Mouse (Mus musculus) layer of hippocampus, postnatal 10 days (tissue): ENCODE data around the gene Col8a2. TPM values are rescaled to one million over a fixed set of nuclear protein-coding genes. Genes with fewer than 3 reads are reported as not detected.

Source experiments
- DNase-seq, 2 experiments: peaks; one replicate each; pipeline ENCODE4 v3.0.0; 2021; ENCODE audit warnings: low spot score in 2 of 2
- total RNA-seq, 2 experiments: library from RNA; stranded (reverse); gene quantifications; 2 replicates each; pipeline ENCODE4 v1.2.3; 2021

Gene Col8a2
- total RNA-seq, 2 experiments from 2014 or later = 1.6 to 3.6 TPM

DNA sequence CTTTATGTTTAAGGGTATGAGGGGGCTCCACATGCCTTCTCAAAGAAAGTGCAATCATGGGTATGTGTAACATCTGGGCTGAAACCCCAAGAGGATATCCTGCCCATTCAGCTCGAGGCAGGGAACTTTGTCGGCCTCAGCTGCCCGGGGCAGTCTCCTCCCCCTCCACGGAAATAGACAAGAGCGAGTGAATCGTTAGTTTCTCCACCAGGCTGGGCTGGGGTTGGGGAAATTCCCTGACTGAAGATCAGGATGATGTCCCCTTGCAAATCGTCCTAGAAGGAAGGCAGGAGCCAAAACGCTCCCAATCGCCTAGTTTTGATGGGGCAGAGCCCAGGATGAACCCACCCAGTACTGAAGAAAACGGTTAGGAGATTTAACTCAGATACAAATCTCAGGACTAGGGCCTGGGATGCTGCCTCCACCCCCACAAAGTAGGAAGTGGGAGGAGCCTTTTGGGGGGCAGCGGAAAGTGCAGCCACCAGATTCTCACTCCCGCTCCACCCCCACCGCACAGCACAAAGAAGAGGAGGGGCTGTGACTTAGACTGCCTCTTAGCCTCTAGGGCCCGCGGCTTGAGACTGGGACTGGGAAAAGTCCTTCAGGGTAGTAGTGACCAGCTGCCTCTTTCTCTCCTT is 27.0 kb upstream of the Col8a2 start:
- DNase-seq = peak in 1 of 2 experiments; percentile 47

DNA sequence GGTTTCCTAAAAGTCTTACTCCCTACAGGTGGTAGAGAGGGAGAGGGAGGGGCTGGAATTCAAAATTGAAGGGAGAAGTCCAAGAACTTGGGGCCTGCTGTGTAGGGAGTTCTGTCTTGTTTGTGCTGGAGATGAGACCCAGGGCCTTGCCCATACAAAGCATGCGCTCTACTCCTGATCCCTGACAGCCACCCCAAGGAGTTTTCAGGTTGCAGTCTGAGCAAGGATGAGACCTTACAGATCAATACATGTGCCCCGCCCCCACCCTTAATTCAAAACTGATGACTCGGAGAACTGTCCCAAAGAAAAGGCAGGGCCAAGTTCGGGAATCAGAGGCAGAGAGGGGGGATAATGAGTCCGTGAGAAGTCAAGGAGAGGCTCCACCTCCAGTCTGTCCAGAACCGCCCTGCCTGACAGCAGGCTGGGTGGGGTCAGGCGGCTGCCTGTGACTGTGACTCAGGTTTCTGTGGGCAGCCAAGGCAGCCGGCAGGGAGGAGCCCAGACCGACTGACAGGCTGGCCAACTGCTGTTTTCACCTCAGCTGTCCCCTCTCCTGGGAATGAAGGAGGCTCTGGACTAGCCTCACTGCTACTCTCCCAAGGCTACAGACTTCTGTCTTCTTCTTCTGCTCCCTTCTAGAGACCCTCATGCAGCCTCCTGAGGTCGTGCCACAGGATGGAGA is 25.9 kb upstream of the Col8a2 start:
- no peak for DNase-seq

DNA sequence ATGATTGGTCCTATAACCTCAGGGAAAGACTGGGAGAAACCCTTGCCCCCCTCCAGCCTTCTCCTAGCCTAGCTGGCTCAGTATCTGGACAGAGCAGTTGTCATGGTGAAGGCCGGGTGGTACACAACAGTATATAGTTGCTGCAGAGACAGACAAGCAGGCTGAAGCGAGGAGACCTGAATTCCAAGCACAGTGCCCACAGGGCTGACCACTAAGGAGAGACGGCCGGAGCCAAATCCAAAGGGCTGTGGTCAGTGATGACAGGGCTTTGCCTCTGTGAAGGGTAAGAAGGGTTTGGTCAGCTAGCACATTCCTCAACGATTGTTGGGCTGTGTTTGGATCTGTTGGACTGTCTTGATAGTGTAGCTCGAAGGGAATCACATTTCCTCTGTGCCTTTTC is 25.3 kb upstream of the Col8a2 start:
- no peak for DNase-seq

DNA sequence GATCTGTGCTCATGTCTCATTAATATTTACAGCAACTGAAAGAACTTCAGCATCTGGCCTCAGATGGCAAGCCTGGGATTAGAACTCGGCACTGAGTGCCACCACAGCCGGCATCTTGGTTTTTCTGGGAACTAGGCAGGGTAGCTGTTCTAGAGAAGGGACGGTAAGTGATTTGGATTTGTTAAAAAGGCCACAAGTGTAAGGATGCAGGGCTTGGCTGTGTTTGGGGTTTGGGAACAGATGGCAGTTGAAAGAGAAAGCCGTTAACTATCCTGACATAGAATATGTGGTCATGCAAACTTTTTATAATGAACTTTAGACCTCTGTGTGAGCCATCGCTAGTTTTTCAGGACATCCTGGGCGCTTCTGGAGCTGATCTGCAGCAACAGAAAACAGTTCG is 24.9 kb upstream of the Col8a2 start:
- DNase-seq = no peak

DNA sequence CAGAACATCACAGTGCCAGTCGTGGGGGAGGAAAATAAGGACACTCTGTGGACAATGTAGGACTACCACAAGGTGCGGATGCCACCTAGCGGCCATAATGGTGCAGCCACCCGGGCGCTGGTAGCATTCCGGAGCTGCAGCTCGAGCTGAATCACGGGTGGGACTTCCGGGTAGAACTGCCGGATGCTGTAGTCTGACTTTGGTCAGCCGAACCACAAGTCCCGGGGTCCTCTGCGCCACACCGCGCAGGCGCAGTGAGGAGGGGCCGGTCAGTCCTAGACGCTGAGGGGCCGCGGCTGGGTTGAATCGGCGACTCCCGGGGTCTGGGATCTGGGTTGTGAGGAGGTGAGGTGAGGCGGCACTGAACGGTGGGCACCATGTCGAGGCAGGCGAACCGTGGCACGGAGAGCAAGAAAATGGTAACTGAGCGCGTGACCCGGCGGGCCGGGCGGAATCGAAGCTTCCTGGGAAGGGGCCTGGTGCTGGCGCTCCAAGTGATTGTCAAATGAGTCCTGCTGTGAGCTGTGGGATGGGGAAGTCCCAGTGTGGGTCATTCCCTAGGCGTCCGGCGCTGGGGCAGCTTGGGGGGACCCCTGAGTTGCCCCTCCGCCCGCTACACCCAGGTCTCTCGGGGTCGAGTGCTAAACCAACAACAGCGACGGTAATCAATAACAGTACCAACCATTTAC is 24.3 kb upstream of the Col8a2 start, which contains the start of gene Trappc3:
Gene Trappc3 (plus strand): TSS at position 207 of the 689 bp plus-strand sequence.
- peak; percentile 100 for DNase-seq

DNA sequence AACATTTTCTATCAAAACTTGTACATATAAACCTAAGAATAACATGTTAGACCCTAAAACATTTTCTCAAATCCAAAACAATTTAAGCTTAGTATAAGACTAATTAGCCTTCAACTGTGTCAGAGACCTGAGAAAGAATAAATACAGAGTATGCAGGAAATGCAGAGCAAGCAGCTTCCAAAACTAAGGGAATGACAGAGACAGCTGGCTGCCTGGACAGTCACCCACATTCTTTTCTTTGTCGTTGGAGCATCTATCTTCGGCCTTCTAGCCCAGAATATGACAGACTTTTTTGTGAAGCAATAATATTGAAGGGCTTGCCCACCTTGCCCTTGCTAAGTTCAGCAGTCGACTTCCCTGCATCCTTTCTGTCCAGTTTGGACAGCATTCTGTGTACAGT is 17.3 kb upstream of the Col8a2 start:
- DNase-seq = no peak

DNA sequence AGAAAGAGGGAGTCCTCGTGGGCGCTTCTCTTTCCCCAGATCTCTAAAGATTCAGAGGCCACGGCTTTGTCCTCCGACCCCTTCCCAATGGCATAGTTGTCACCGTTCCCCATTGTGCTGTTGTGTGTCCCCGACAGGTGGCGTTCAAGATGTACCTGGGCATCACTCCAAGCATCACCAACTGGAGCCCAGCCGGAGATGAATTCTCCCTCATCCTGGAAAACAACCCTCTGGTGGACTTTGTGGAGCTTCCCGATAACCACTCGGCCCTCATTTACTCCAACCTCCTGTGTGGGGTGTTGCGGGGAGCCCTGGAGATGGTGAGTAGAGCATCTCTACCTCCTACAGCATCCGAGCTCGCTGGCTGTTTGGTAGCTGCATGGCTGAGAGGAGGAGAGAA is 12.8 kb upstream of the Col8a2 start:
- peak; percentile 59 to 68 for DNase-seq

DNA sequence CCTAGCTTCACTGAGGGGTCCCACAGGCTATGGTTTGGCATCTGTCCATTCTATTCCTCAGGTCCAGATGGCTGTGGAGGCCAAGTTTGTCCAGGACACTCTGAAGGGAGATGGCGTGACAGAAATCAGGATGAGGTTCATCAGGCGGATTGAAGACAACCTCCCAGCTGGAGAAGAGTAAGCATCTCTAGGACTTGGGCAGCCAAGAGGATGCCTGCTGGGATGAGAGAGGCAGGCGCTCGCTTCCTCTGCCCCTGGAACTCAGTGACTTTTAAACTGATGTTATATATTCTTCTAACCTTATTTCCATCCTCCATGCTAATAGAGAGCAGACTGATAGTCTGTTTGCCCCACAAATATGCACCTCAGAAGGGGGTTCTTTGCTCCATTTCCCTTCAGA is 11.5 kb upstream of the Col8a2 start:
- no peak for DNase-seq

DNA sequence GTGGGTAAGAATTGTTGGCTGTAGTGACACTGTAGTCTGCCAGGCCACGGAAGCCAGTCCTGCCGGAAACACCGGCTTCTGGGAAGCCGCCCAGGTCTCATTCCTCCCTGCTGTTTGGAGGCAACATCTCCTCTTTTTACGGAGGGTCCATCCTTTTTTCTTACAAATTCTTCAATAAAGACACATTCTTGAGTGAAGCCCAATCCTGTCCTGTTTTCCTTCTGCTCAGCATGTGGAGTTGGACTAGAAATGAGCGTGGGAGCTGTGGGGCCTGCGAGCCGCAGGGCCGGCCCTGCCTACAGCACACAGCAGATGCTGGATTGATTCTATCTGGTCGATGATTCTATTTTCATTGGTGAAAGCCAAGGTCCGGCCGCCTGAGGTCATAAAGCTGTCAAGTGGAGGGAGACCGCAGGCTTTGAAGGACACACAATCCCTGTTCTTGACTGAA is 10.9 kb upstream of the Col8a2 start:
- no peak for DNase-seq

DNA sequence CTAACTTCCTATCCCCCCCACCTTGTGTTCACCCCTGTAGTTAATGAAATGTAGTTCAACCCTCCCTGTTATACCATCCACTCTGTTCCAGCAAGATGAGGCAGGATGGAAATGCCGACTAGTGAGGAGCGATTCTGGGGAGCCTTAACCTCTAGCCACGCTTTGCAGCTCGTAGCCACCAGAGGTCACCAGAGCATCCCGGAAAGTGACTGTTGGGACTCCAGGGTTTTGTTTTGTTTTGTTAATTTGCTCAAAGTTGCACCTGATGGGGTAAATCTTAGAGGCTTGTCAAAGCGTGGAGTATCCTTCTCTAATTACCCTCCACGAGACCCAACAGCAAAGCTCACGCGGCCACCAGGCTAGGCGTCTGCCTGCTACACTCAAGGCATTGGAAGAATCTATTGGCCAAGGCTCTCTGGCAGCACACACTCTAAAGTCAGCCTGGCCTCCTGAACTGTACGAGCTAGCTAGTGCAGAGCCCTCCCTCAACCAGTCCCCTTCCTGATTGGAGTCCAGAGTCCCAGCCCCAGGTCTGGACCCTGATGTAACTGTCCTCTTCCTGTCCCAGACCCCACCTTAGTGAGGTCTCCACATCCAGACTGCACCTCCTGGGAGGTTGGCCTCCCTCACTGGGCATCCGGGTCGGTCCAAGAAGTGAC is 8.6 kb upstream of the Col8a2 start:
- DNase-seq = peak; percentile 66

DNA sequence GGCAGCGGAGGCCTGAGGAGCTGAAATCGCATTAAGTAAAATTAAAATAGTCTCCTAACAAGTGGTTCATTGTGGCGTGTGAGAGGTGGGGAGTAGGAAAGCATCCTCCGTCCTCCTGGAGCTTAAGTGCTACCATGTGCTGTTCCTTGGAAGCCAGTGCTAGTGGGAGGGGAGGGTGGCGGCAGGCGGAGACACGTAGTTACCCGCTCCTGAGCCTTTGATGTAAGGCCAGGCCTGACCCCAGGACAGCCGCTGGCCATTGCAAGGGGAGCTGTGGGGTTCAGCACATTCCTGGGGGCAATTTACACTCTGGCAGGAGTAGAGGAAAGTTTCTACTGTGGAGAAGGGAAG is 8.1 kb upstream of the Col8a2 start:
- no peak for DNase-seq

DNA sequence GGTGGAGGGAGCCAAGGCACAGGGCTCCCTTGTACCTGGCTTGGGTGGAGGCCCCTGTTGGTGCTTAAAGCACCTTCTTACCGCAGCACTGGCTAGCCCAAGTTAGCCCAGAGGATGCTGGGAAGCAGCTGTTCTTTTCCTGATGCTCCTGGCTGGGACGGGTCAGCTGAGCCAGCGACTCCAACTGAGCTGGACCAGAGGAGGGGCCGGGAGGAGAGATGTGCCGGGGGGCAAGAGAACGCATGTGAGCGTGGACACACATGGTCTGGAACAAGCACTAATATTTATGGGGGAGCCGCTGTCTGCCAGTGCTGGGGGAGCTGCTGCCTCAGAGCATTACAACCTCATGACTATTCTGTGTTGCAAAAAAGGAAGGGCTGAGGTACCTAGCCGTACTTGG is 7.6 kb upstream of the Col8a2 start:
- DNase-seq = no peak

DNA sequence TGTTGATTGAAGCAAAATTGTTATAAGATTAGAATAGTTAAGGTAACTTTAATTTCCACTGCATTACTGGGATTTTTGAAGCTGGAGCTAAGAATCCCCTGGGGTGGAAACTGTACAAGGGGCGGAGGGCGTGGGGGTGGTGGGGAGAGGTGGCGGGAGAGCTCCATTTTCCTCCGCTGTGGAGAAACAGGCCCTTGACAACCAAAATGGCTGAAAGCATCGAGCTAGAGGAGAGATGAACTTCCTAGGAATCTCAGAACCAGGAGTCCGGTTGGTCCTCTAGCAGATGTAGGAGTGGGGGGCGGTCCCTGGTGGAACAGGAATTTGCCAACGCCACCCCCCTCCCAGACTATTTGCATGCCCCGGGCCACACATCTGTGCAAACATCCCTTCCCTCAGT is 4.9 kb upstream of the Col8a2 start:
- no peak for DNase-seq

DNA sequence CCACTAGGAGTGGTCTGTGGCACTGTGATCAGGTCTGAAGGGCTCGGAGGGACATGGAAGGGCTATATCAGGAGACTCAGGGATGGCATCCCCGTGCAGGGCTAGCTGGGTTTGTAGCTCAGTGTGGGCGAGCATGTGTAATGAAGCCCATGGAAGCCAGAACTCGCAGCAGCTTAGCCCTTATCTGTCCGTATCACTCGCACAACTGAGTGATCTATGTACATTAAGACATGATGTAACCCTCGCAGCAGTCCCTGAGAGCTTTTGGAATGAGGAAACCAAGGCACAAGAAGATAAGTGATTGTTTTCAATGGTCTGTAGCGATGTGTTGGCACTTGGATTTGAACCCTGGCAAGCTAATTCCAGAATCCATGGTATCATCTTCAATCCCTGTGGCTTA is 3.0 kb upstream of the Col8a2 start:
- DNase-seq = no peak

DNA sequence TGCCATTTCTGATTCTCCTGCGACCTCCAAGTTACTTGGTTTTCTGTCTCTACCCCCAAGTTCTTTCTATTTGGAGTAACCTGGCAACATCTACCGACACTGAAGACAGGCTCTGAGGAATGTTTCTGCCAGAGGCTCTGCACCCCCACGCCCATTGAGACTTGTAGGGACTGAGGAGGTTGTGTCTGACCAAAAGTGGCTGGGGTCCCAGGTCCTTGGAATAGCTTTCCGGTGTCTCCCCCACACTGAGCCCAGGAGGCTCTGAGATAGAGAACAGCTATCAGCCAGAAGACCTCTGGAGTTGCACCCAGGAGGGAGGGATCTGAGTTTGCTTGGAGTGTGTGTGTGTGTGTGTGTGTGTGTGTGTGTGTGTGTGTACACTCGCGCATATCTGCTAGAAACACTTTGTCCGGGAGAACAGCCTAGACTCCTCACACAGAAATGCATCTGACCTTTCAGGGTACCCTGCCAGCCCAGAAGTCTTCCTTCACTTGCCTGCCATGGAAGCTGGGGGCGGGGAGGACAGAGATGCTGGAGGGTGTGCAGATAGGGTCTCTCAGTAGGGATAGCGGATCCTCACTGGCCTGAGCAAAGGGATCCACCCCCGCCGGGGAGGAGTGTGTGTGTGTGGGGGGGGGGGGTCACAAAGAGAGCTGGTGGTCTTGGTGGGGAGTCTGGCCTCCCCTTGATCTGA is 856 bp downstream of the Col8a2 start:
- DNase-seq = no peak

DNA sequence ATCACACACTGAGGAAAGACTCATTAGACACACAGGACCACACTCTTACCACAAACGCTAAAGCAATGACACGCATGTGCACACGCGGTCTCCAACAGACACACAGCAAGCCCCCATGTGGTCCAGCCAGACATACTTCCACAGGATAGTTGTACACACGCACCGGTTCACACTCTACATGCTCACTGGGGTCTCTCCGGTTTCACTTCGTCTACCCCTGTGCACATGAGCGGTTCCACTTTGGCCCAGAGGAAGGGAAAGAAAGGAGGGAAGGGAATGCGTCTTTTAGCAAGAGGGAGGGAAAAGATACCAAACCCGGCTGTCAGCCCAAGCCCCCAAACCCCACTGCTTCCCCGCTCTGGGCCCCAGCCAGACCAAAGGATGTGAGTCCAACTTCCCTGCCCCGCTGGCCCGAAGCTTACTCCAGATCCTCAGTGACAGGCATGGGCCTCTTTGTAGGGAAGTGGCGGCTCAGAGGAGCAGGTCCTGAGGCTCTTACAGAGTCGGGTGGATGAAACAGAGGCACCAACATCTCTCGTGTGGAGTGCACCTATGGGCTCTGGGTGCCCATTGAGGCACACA is 1.6 kb downstream of the Col8a2 start:
- no peak for DNase-seq

DNA sequence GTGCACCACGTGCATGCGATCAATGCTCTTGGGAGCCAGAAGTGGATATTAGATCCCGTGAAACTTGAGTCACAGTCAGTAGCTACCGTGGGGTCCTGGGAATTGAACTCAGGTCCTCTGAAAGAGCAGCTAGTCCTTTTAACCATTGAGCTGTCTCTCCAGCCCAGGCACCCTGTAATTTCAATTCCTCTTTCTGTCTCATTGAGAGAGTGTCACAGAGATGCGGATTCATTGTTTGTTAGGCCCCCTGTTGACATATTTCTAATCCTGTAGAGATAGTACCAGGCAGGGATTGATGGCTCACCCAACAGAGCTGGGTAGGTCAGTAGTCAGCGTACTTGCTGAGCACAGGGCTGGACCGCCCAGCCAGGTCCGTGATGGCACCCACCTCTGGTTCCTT is 3.7 kb downstream of the Col8a2 start:
- DNase-seq = no peak

DNA sequence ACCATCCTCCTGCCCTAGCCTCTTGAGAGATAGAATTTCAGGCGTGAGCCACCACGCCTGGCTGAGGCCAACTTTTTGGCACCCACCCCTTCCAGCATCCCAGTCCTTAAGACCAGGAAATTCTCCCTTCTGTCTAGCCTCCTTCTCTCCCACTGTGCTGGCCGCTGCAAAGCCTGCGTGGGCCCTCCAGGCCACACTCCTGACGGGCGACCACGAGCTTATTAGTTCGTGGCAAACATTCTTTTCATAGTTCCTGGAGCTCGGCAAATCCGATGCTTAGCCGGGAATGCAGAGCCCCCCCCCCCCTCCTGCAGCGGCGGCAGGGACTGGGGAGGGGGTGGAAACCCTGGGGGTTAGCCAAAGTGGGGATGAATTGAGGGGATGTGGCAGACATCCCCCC is 4.6 kb downstream of the Col8a2 start:
- DNase-seq = no peak

DNA sequence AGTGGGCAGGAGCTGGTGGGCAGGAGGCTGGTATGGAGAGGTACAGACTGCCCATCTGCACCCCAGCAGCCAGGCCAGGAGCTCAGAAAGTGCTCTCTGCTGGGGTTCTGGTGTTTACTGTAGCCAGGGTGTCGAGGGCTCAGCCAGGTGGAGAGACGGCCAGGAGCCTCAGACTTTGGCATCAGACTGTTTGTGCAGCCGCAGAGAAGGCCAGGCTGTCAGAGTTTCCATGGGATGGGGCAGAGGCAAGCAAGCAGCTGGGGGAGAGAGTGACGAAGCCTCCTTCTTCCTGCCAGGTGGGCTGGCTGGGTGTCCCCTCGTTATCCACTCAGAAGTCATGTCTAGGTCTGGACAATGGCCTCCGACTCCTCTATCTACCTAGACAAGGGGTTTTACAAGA is 8.6 kb downstream of the Col8a2 start:
- no peak for DNase-seq

DNA sequence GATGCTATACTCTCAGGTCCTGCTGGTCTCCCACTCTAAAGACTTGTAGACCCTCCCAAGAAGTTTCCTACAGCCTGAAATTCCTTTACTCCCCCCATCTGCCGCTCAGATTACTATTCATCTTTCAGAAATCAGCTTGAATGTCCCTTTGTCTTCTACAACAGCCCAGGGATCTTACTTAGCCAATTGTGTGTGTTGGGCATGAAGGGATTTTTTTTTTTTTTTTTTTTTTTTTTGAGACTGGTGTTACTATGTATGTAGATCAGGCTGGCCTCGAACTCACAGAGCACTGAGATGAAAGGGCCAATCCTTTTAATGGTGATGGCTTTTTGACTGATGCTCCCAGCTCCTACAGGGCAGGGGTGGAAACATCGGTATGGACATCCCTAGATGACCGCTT is 9.3 kb downstream of the Col8a2 start:
- no peak for DNase-seq

DNA sequence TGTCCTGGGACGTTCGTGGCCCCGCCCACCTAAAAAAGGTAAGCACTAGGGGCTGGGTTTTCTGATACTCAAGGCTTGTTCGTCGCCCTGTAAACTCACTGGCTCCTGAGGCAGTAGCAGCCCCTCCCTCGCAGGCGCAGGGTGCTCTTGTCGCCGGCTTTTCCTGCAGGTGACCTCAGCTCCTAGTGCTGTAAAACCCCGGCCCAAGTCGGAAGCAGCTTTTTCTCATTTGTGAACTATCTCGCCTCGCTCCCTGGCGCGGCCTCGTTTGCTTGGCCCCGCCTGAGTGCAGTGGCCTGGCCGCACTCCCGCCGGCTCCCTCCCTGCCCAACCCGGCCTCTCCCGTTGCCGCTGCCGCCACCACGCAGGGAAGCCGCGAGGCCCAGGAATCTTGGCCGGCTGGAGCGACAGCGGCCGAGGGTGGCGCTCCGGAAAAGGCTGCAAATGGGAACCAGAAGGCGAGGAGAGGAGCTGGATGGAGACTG is 10.1 kb downstream of the Col8a2 start:
- DNase-seq = peak; percentile 48 to 59
